Mouse (Mus musculus) left cerebral cortex, postnatal 4 days (tissue): ENCODE measurements at regions not wholly inside any gene's neighbourhood (a gene's known extent, or its start where the extent isn't known, plus 50 kb on each side); places are given as distances from the start of the nearest gene placed in this dataset.
A peak's percentile ranks its signal among the peaks of the same experiment; 100 is the strongest.

Source experiments
- DNase-seq: peaks from one replicate; pipeline ENCODE4 v3.0.0-alpha.2; 2022
- intact Hi-C: fragments of 180-260 bp; cut with DNase I; formaldehyde crosslinking; loops from one replicate; pipeline ENCODE4 v1.15.1; 2025

GRCm38 (mm10) chr12:14088960-14089359 lies 62.9 kb downstream of the Fam84a start:
- intact Hi-C loops: no loop called here
- no peak for DNase-seq

GRCm38 (mm10) chr12:14082771-14083170 lies 69.1 kb downstream of the Fam84a start:
- peak; percentile 8 for DNase-seq
- intact Hi-C loops: no loop called here

DNA sequence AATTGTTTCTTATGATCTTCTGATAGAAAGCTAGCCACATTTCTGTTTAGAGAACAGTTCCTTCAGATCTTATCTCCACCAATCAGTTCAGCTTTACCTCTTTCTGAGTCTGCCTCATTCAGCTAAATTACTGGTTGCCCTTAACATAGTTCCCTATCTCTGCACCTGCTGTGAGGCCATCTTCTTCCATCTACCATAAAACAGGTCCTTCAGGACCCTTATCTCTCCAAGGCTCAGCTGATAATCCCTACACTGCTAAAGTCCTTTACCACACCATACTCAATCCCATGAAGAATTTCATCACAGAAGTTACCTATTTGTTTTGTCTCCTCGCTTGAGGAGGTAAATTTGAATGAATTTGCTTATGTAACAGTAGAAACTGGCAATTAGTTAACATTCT lies 72.0 kb downstream of the Fam84a start:
- no peak for DNase-seq
- intact Hi-C loops: no loop called here

- intact Hi-C loops: no loop called here
- DNase-seq: peak; percentile 2
These were observed 82.8 kb downstream of the Fam84a start for GRCm38 (mm10) chr12:14069049-14069448.

- no peak for DNase-seq
- intact Hi-C loops: no loop called here
These were observed 86.5 kb downstream of the Fam84a start for GRCm38 (mm10) chr12:14065401-14065800.

DNA sequence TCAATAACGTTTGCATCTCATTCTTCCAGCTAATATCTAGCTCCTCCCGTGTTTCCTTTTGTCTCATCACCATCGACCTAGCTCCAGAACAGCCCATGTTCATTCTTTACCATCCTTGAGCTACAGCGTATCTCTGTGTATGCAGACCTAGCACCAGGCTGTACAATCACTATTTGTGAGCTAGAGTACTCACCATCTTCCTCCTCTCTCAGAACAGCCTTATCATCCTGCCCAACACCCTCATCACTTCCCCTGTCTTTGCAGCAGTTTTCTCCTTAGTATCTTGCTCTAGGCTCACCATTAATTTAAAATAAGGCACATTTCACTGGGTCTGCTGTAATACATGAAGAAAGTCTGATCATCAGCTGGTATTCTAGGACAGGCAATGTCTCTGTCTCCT lies 88.6 kb downstream of the Fam84a start:
- DNase-seq: no peak
- intact Hi-C loops: no loop called here

GRCm38 (mm10) chr12:14056116-14056515 lies 95.7 kb downstream of the Fam84a start:
- intact Hi-C loops: no loop called here
- DNase-seq: no peak

- no peak for DNase-seq
- intact Hi-C loops: no loop called here
These were observed 119.5 kb downstream of the Fam84a start for GRCm38 (mm10) chr12:14032363-14032762.

DNA sequence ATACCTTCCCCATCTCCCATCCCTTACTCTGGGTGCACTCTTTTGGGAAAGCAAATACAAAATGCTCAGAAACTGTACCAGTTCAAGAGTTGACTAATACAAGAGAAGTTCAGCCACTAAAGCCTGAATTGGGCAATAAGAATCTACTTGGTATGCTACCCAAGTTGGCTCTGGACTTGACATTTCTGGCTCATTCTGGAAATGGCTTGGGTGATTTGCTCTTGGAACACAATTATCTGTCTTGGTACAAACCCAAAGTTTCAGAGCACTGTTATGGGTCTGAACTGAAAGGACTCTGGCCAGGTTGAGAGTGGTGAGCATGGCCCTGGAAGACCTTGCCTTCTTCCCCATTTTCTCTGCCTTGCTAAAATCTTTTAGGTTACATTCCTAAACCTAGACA lies 136.6 kb downstream of the Fam84a start:
- no peak for DNase-seq
- intact Hi-C loops: no loop called here

DNA sequence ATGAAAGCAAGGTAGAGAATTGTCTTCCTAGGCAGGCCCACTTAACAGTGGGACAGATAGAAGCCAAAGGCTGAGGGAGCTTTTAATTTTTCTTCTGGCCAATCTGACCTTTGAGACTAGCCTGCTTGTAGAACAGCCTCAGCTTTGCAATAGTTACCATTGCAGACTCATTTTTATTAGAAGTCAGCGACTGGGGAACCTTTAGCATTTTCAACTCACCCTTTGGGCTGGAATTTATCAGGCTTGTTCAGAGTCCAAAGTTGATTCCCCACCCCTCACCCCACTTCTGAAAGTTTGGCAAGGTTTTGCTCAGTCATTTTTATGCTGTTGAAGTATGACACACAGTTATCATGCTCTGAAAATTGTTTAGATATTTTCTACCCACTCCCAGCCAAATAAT lies 145.9 kb downstream of the Fam84a start:
- intact Hi-C loops: no loop called here
- no peak for DNase-seq

GRCm38 (mm10) chr12:14001672-14002071 lies 150.2 kb downstream of the Fam84a start:
- intact Hi-C loops: no loop called here
- no peak for DNase-seq

DNA sequence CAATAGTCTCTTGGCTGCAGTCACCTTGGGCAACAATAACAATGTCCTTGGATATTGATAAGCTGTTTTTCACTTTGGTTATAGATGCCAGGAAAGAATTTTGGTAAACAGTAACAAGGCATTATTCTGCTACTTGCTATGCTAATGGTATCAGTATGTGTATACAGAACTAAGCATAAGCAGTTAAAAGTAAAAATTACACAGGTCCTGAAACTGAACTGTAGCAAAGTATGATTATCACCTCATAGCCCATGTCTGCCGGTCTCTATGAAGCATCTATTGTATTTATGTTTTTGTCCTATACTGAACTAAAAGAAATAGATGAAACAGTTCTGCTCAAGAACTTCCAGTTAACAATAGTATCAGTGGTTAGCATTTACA lies 167.5 kb downstream of the Fam84a start:
- DNase-seq: no peak
- intact Hi-C loops: no loop called here

DNA sequence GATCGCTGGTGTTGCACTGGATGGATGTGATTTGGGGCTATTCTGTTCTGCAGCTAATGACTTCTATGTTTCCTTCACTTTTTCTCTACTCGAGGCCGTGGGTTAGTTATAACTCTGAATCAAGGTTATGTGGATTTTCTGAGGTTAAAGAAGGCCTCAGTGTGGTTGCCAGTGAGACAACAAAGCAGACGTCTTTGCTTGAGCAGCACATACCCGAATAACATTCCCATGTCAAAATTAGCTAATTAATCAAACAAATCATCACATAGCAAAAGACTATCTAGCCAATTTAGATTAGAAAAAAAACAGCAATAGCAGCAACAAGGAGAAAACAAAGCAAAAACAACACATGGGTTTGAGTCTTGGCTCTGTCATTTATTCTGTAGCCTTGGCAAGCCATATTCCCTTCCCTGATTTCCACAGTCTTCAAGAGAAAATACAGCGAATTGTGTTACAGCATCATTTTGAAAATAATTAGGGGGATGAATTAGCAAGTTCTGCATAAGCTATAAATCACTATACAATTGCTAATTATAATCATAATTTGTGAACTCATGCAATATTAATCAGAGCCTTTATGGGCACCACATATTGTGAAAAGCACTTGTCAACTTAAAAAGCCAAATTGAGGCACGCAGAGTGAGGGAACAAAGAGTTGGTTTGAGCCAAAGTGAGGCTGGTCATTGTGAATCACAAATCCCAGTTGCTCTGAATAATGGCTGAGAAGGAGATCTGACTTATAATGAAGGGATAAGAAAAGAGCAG lies 168.0 kb downstream of the Fam84a start:
- no peak for DNase-seq
- intact Hi-C loops: no loop called here

DNA sequence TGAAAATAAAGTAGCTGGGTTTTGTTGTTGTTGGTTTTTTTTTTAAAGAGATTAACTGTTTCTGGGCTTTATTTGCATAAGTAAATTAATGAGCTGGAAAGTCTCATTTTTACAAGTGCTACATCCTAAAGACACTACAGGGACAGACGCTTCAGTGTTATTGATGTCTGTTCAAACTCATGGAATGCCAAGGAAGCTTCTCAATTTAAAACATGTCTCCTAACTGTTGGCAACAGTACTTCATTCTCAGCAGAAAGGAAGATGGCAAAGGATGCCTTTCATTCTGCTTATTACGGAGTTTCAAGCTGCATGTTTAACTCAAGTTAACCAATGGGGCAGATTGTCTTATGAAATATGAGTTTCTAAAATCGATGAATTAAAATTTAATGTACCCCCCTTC lies 187.3 kb downstream of the Fam84a start:
- DNase-seq: no peak
- intact Hi-C loops: no loop called here

DNA sequence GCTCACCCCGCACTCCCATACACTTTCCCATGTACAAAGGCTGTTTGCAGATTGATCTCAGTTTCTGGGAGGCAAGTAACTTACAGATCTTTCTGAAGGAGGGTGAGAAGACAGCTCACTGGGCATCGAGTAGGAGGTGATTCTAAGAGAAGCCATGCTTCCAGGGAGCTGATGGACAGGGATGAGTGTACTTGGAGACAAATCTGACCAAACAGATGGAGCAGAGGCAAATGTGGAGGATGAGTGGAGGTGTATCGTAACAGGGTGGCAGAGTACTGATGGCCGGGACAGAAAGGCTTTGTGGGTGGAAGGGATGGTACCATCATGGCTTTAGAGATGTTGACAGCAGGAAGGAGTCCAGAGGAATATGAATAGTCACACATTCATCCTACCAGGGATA lies 212.4 kb downstream of the Fam84a start:
- intact Hi-C loops: no loop called here
- DNase-seq: no peak

DNA sequence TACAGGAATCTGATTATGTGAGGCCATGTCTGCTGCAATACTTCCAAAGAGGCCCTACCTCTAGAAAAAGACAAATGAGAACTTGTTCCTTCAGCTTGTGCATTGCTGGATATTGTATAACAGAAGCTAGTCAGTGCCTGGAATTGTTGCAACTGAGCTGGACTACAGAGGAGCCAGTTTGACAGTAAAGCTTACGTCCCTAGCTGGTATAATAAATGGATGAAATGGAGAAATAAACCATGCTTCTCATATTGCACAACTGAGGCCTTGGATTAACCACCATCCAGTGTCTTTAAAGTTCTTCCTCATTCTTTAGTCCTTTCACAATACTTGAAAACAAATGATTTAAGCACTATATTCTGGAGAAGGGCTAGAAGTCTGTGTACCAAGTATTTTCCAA lies 230.8 kb downstream of the Fam84a start:
- no peak for DNase-seq
- intact Hi-C loops: no loop called here

- peak; percentile 10 for DNase-seq
- intact Hi-C loops: no loop called here
These were observed 268.5 kb downstream of the Fam84a start for GRCm38 (mm10) chr12:13883317-13883716.

DNA sequence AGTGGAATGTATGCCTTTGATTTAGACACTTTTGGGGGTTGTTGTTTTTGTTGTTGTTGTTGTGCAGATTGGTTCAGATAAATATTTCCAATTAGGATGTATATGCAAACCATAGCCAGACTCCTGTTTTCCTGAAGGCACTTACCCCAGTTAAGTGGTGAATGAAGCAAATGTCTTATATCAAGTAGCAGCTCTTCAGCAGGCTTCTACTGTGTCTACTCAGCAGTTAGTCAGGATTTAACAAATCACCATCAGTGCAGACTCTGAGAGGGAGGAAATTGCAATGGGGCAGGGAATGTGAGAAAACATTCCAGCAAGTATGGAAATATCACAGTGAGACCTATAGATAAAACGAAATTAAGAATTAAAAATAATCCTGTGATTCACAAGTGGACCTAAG lies 282.7 kb downstream of the Fam84a start:
- DNase-seq: no peak
- intact Hi-C loops: no loop called here

- intact Hi-C loops: no loop called here
- DNase-seq: no peak
These were observed 290.6 kb downstream of the Fam84a start for GRCm38 (mm10) chr12:13861226-13861625.

- intact Hi-C loops: no loop called here
- DNase-seq: peak; percentile 46
These were observed 307.0 kb downstream of the Fam84a start for GRCm38 (mm10) chr12:13844532-13845485.

DNA sequence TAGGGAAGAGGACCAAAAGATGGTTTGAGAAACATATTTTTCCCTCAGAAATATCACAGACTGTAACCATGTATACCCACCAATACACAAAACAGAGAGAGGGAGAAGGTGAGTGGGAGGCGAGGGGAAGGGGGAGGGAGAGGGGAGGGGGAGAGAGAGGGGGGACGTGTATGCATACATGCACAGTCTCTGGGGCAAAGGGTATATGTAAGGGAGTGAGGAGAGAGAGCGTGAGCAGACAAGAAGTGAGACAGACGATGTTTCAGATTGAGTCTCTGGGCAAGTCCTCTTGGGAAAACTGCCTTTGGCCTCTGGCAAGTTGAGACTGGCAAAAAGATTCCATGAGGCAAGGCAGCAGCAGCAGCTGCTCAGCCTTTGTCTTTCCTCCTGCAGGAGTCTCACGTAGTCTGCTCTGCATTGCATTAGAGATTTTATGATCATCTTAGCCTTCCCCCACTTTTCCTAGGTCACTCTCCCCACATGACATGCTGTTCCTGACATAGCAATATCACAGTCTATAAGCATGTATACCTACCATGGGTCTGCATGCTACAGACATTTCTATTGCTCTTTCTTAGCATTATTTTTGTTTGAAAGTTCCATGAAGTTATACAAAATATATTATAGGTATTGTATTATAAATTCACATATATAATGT lies 308.3 kb downstream of the Fam84a start:
- intact Hi-C loops: no loop called here
- no peak for DNase-seq

DNA sequence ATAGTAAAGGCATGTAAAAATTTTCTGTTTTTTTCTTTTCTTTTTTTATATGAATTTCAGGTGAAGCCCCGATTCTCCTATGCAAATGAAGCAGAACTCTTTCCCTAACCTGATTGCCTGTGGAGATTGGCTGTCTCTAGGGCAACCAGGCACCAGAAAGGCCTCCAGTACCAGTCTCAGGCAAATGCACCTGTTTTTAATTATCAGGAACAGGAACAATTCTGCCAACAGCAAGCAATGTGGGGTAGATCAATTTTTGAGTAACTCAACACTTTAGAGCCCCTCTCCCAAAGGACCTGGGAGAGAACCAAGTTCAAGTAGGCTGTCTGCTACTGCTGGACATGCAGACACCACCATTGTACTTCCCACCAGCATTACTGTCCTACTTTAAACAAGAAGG lies 310.6 kb downstream of the Fam84a start:
- intact Hi-C loops: no loop called here
- DNase-seq: no peak
